Mouse (Mus musculus): ENCODE results near the gene Klrc1. TPM values are rescaled to one million over a fixed set of nuclear protein-coding genes. Genes with fewer than 3 reads are reported as not detected.

Klrc1 gene
- total RNA-seq, 2 experiments from 2014 or later = not detected

GRCm38 (mm10) chr6:129623735-129624134 lies 55.0 kb downstream of the Klrc1 start, which contains the start of gene Klrk1:
Klrk1 (minus strand) TSS chr6:129623864.
- H3K27ac ChIP-seq = no peak within 1 kb of the TSS
- TF ChIP-seq CTCF (IDR thresholded peaks at IDR 0.05) = no peak

More at GRCm38 (mm10) chr6:129623735-129624134, 55.0 kb downstream of the Klrc1 start, which contains the start of gene Klrk1:
- intact Hi-C loops (cut with DNase I) = no loop called here
- DNase-seq (ENCODE audit: extremely low spot score in 1 of 2, low spot score in 2 of 2) = no peak
- H3K4me3 ChIP-seq = no peak within 1 kb of the TSS

Small RNA genes lying within 50 kb of the gene (microRNA-seq; reads per million reads assigned to microRNA genes)
- 0 reads per million in 2 experiments for gene Mir680-1

Other genes starting within 250 kb of the Klrc1 start
- 1 to 10 TPM; 1.2 to 1.6 TPM for gene Clec1a, start 227.0 kb downstream of the Klrc1 start, total RNA-seq (2021)
- gene Olr1, start 171.8 kb downstream of the Klrc1 start, total RNA-seq (2021) = not detected
- gene Tmem52b, start 166.4 kb downstream of the Klrc1 start, total RNA-seq (2021) = not detected
- gene Gabarapl1, start 145.8 kb downstream of the Klrc1 start, total RNA-seq (2021) = 100 to 1,000 TPM; 707 to 713 TPM
- not detected for gene Klre1, start 101.1 kb downstream of the Klrc1 start, total RNA-seq (2021)
- gene Klrd1, start 87.2 kb downstream of the Klrc1 start, total RNA-seq (2021) = not detected
- gene Klrk1, start 55.1 kb downstream of the Klrc1 start, total RNA-seq (2021) = not detected
- gene Klrc3, start 35.6 kb downstream of the Klrc1 start, total RNA-seq (2021) = not detected
- not detected for gene Klrc2, start 18.3 kb downstream of the Klrc1 start, total RNA-seq (2021)
- not detected for gene Klri1, start 38.2 kb upstream of the Klrc1 start, total RNA-seq (2021)
- gene Klri2, start 61.5 kb upstream of the Klrc1 start, total RNA-seq (2021) = not detected
- not detected for gene Gm156, start 105.3 kb upstream of the Klrc1 start, total RNA-seq (2021)
- not detected for gene Gm17631, start 183.7 kb upstream of the Klrc1 start, total RNA-seq (2021)
- not detected for gene Klra17, start 197.7 kb upstream of the Klrc1 start, total RNA-seq (2021)
- gene Klra5, start 238.7 kb upstream of the Klrc1 start, total RNA-seq (2021) = not detected

All from left cerebral cortex, adult 2 months (tissue).